Mouse (Mus musculus): Measurements from ENCODE around the gene Zcchc3.

The Zcchc3 gene

DNA sequence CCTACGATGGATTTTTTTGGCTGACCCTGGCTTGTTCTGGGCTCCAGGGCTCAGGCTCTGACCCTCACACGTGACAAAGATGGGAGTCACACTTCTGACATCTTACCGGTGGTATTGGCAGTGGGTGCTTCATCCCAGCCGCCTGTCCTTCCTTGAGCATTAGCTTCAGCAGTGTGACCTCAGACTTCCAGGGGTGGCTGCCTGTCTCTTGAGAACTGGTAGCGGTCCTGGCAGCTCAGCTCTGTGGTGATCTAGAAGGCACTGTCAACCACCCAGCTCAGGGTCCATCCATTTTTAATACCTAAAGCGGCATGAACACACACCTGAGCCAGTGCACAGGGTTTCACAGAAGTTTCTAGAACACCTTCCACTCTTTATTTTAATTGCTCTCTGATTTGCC is 5.0 kb downstream of the Zcchc3 start:
- in situ Hi-C loops (cut with MboI, MseI): no loop called here

DNA sequence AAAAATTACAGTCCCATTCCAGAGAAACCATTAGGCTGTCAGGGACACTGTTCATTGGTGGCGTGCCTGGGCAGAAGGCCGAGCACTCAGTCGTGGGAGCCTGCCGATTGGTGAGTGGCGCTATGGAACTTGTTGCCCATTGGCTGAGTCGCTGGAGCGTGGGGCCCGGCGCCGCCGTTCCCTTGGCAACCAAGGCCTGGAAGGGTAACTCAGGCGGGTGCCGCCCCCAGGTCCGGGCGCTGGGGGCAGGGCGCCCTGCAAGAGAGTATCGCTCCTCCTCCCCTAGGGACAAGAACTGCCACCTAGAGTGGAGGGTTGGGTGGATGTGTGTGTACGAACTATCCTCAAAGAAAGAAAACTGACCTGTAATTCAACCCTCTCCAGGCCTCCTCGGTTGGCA is 8.7 kb downstream of the Zcchc3 start:
- in situ Hi-C loops (cut with MboI, MseI): no loop called here

DNA sequence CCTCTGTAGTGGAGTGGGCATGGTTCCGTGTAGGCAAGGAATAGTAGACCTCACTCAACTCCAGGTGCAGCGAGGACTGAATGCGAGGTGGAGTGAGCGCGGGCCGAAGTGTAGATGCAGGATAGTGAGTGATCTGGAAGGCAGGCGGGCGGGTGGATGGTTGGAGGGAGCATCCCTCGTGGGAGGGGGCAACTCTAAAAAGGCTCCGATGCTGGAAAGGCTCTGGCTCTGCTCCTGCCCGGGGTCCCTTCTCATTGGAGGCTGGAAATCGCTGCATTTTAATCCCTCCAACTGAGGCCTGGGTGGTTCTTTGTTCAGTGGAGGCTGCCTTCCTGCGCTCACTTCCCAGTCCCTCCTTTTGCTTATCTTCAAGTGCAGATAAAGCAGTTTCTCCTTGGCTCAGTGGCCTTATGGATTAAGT is 15.7 kb downstream of the Zcchc3 start:
- in situ Hi-C loops (cut with MboI, MseI): no loop called here

DNA sequence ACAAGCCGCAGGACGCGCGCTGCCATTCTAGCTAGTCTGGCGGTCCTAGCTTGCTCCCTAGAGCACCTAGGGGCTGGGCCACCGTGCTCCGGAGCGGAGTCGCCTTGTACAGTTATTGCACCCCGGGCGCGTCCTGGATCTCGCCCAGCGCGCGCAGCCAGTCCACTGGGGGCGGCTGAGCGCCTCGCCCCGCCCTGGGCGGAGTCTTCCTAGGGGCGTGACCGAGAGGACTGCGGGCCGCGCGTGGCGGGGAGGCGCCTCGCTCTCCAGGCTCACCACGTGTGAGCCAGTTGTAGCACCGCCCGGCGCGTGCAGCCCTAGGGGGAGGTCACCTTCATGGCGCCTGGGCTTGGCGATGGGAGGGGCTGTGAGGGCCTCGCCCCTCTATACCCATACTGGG is 16.1 kb downstream of the Zcchc3 start:
- in situ Hi-C loops (cut with MboI, MseI): no loop called here

DNA sequence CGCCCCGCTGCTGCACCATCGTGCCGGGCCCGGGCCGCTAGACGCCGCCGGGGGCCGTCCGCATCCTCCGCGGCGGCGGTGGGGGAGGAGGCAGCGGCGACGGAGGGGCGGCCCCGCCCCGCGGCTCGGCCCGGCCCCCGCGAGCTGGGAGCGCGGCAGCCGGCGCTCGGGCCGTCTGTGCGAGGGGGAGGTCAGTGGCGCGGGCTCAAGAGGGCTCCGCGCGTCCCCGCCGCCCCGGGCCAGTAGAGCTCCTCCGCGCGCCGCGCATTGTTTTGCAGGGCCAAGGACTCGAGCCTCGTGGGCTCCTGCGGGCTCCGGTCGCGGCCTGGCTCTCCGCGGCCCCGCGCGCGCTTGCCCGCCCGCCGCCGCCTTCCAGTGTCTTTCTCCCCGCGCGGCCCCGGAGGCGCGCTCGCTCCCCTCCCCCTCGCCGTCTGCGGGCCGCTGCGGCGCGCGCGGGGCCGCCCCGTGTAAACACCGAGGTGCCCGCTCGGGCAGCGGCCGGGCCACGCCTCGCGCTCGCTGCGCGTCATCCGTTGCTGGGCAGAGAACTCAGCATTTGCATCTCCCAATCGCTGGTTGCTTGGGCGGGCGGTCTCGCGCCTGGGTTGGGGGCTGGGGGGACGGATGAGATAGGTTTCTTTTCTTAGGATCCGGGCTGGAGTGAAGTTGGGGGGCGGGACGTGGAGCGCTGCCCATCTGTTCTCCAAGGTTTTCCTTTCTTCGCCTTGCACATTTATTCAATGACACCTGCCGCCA is 17.0 kb downstream of the Zcchc3 start, which contains the start of gene Sox12:
Gene Sox12 (minus strand): TSS at position 384 of the 756 bp plus-strand sequence.
- in situ Hi-C loops (cut with MboI, MseI): no loop called here

DNA sequence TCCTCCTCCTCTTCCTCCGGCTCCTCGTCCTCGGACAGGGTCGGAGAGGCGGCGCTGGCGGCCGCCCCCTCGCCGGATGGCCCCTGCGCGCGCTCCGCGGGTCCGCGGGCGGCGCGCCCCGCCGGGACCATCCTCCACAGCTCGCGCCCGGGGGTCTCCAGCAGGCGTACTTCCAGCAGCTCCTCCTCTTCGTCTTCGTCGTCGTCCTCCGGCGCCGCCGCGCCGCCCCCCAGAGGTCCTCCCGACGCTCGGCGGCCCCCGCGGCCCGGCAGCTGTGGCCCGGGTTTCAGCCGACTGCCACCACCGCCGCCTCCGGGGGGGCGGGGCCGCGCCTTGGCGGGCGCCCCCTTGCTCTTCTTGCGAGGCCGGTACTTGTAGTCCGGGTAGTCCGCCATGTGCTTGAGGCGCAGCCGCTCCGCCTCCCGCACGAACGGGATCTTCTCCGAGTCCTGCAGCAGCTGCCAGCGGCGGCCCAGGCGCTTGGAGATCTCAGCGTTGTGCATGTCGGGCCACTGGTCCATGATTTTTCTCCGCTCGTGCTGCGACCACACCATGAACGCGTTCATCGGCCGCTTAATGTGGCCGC is 17.7 kb downstream of the Zcchc3 start:
- in situ Hi-C loops (cut with MboI, MseI): no loop called here

- in situ Hi-C loops (cut with MboI, MseI): no loop called here
Observed at GRCm38 (mm10) chr2:152396110-152397003, 18.5 kb downstream of the Zcchc3 start.

GRCm38 (mm10) chr2:152395271-152395920 is 19.4 kb downstream of the Zcchc3 start:
- in situ Hi-C loops (cut with MboI, MseI): no loop called here

GRCm38 (mm10) chr2:152393225-152394017 is 21.4 kb downstream of the Zcchc3 start:
- in situ Hi-C loops (cut with MboI, MseI): no loop called here

- in situ Hi-C loops (cut with MboI, MseI): no loop called here
Observed at GRCm38 (mm10) chr2:152392786-152393185, 22.0 kb downstream of the Zcchc3 start.

DNA sequence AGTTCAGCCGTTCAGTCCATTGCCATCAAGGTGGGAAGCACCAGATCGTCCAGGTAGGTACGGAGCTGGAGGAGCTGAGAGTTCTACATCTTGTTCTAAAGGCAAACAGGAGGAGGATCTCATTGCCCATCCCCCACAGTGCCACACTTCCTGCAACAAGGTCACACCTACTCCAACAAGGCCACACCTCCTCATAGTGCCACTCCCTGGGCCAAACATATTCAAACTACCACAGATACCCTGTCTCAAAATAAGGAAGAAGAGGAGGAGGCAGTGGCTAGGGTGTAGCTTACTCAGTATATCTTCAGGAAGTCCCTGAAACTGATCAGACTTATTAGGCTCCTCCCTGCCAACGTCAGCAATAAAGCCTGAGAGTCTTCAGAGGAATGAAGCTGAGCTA is 30.6 kb downstream of the Zcchc3 start:
- in situ Hi-C loops (cut with MboI, MseI): no loop called here

GRCm38 (mm10) chr2:152376345-152376741 is 38.5 kb downstream of the Zcchc3 start, which contains the start of gene Nrsn2:
Gene Nrsn2, minus strand, starts transcription at chr2:152376638.
- in situ Hi-C loops (cut with MboI, MseI): no loop called here

DNA sequence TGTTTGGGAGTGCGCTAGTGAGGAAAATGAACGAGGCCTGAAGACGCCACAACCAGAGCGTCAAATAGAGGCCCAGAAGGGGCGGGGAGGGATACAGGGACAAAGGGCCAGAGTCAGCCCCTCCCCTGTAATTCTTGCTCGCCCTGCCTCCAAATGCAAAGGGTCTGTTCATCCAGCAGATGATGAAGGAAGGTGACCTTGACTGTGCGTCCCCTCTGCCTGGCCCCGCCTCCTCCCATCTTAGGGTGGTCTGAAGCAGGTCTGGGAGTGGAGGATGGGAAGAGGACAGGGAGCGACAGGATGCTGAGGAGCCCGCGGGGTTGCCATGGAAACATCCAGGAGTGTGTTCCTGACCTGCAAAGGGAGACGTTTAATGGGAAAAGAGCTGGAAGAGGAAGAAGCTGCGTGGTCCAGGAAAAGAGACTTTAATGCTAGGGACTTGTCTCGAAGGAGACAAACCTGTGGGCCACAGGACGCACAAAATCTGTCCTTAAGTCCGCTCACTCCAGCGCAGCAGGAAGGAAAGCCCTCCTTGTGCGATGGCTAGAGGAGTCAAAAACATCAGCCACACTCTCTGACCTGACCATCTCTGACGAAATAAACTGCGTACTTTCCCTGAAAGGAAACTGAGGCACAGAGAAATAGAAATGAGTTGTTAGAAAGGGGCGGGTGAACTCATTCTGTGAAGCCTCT is 39.0 kb downstream of the Zcchc3 start:
- in situ Hi-C loops (cut with MboI, MseI): no loop called here

- in situ Hi-C loops (cut with MboI, MseI): loop anchor here (5.0 kb wide), 1 partner anchor 261 kb away; no protein-coding TSS in a partner anchor
Observed at GRCm38 (mm10) chr2:152373547-152373946, 41.3 kb downstream of the Zcchc3 start.

DNA sequence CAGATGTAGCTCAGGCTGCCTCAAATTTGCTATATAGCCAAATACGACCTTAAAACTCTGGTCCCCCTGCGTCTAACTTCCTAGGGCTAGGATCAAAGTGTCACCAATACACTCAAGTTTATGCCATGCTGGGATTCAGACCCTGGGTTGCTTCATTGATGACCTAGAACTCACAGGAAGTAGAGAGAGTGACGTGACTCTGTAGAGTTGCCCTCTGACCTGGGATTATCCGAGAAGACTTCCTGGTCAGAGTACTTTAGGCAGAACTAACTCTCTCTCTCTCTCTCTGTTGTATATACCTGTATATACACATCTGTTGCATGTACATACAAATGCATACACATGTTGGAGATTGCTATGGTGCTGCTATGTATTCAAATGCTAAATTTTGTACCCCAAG is 42.2 kb downstream of the Zcchc3 start:
- in situ Hi-C loops (cut with MboI, MseI): loop anchor here (5.0 kb wide), 1 partner anchor 260 kb away; no protein-coding TSS in a partner anchor

- in situ Hi-C loops (cut with MboI, MseI): loop anchor here (5.0 kb wide), 1 partner anchor 260 kb away; no protein-coding TSS in a partner anchor
Observed at GRCm38 (mm10) chr2:152372104-152372503, 42.7 kb downstream of the Zcchc3 start.

GRCm38 (mm10) chr2:152368532-152369140 is 46.2 kb downstream of the Zcchc3 start:
- in situ Hi-C loops (cut with MboI, MseI): no loop called here

DNA sequence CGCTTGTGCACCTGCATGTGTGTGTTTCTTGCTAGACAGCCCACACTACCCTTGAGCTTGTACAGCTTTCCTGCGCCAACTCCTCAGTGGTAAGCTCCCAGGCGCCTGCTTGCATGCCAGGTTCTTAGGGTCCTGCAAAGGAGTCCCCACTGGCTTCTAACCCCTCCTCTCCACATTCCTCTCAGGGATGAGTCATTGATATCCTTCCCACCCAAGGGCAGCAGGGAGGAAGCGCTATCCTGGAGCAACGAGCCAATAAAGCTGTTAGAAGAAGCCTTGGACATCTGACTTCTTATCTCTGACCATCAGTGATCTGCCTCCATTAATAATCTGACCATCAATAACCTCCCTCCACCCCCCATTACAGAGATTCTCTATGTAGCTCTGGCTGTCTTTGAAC is 46.9 kb downstream of the Zcchc3 start:
- in situ Hi-C loops (cut with MboI, MseI): no loop called here
